Mouse (Mus musculus) right cerebral cortex, postnatal 36 days (tissue): Measurements from ENCODE around the gene Snurf.

Experiments used
- DNase-seq, 2 experiments: peaks; one replicate each; pipeline ENCODE4 v3.0.0; 2022; ENCODE audit warnings: low spot score in 2 of 2, mixed read lengths in 1 of 2

The Snurf gene

GRCm38 (mm10) chr7:60004606-60005330 lies at the start of gene Snurf, which contains the start of gene Gm38393:
Snurf (minus strand) TSS chr7:60005049.
Gm38393 (minus strand) TSS chr7:60005064.
- peak; percentile 61 to 75 for DNase-seq

- DNase-seq, result peak; percentile 18 to 39
Observed at GRCm38 (mm10) chr7:60047481-60048201, 42.8 kb upstream of the Snurf start.

- DNase-seq, result no peak
Observed at GRCm38 (mm10) chr7:60013186-60013585, 8.3 kb upstream of the Snurf start.

- DNase-seq, result no peak
Observed at GRCm38 (mm10) chr7:60007727-60008360, 3.0 kb upstream of the Snurf start.

- DNase-seq, result no peak
Observed at GRCm38 (mm10) chr7:60006262-60006661, 1.4 kb upstream of the Snurf start.

GRCm38 (mm10) chr7:60003921-60004605 lies 786 bp downstream of the Snurf start:
- peak; percentile 16 for DNase-seq

- DNase-seq, result peak; percentile 34 to 38
Observed at GRCm38 (mm10) chr7:60003006-60003865, 1.6 kb downstream of the Snurf start.

GRCm38 (mm10) chr7:59978646-59979045 lies 26.2 kb downstream of the Snurf start:
- no peak for DNase-seq
